In the genomic region with DNA sequence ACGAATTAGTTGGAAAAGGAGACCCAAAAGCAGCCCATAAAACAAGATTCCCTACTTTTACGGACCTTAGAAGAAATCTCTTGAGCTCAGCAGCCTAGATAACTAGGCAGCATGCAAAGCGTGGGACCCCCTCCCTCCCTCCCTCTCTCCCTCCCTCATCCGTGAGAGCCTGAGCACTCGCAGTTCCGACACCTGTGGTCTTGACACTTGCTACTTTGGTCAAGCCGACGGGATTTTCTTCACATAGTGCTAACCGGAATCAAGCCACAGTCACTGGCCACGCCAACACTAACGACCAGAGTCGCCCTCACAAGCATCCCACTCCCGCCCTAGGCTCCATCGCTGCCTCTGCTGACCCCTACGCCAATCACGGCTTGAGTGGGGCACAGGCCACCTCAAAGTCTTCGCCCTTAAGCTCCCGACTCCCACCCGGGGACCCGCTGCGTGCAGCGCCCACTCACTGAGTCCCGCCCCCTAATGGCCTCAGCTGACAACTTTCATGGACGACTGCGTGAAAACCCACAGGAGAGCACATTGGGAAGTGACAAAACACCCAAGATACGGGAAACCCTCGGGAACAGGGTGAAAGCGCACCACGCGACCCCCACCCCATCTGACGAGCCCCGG, we compare ENCODE assay signal across 7 mouse cellular contexts. TPM values are rescaled to one million over a fixed set of nuclear protein-coding genes. Genes with fewer than 3 reads are reported as not detected.
DNase-seq lines count a peak whose midpoint lies in the region; ATAC-seq and TF ChIP-seq lines count a peak whose summit lies in the region.

No protein-coding gene starts in this region.

- H3K4me2 ChIP-seq in embryonic facial prominence, embryonic 13.5 days, result peak overlapping the region; percentile 84
- H3K4me2 ChIP-seq in intestine, embryonic 14.5 days (ENCODE audit: low read length), result peak overlapping the region; percentile 48
- H3K4me2 ChIP-seq in midbrain, embryonic 16.5 days (ENCODE audit: low read length), result peak overlapping the region; percentile 76

- WGBS in thymus, adult 2 months, result 2% methylated on average over 32 of the region's 32 CpGs
- WGBS in embryonic facial prominence, embryonic 13.5 days, result under 1% methylated on average over 32 of the region's 32 CpGs
- WGBS in intestine, embryonic 14.5 days, result 1% methylated on average over 31 of the region's 32 CpGs
- WGBS in midbrain, embryonic 16.5 days, result 1% methylated on average over 32 of the region's 32 CpGs

- peak overlapping the region; percentile 12 for H3K27ac ChIP-seq in thymus, adult 2 months (ENCODE audit: control insufficient read depth, insufficient read depth, low read length)
- peak overlapping the region; percentile 83 for H3K27ac ChIP-seq in embryonic facial prominence, embryonic 13.5 days
- H3K27ac ChIP-seq in intestine, embryonic 14.5 days (ENCODE audit: low read depth), result peak overlapping the region; percentile 82
- H3K27ac ChIP-seq in midbrain, embryonic 16.5 days (ENCODE audit: low read length), result peak overlapping the region; percentile 86

- DNase-seq in thymus, adult 2 months, result no peak
- no peak for DNase-seq in thymus, postnatal 14 days
- no peak for DNase-seq in intestine, embryonic 14.5 days (ENCODE audit: low spot score)
- DNase-seq in left cerebral cortex, postnatal 36 days (ENCODE audit: low spot score in 2 of 2), result no peak
- DNase-seq in spleen, adult 18-20 months, result no peak

- no peak for TF ChIP-seq CTCF in thymus, adult 2 months (IDR thresholded peaks at IDR 0.05; ENCODE audit: borderline replicate concordance, control insufficient read depth, extremely low read depth, insufficient read depth, low read length, poor library complexity)

- H3K4me3 ChIP-seq in thymus, adult 2 months (ENCODE audit: control insufficient read depth, insufficient read depth, low read length), result peak overlapping the region; percentile 84
- H3K4me3 ChIP-seq in embryonic facial prominence, embryonic 13.5 days, result peak overlapping the region; percentile 84
- H3K4me3 ChIP-seq in intestine, embryonic 14.5 days (ENCODE audit: low read depth, low read length), result peak overlapping the region; percentile 83
- H3K4me3 ChIP-seq in midbrain, embryonic 16.5 days (ENCODE audit: low read depth, low read length), result peak overlapping the region; percentile 79

- no peaks in the 10 kb centered on the region for H3K9me3 ChIP-seq in embryonic facial prominence, embryonic 13.5 days
- H3K9me3 ChIP-seq in intestine, embryonic 14.5 days (ENCODE audit: control insufficient read depth, low read length), result no peaks in the 10 kb centered on the region
- H3K9me3 ChIP-seq in midbrain, embryonic 16.5 days (replicated peaks; ENCODE audit: control insufficient read depth, low read length, poor library complexity, severe bottlenecking), result no peaks in the 10 kb centered on the region

- peak overlapping the region; percentile 84 for H3K9ac ChIP-seq in embryonic facial prominence, embryonic 13.5 days
- peak overlapping the region; percentile 74 for H3K9ac ChIP-seq in intestine, embryonic 14.5 days (ENCODE audit: low read length)
- H3K9ac ChIP-seq in midbrain, embryonic 16.5 days (ENCODE audit: low read depth, low read length), result peak overlapping the region; percentile 82

- intact Hi-C loops in left cerebral cortex, postnatal 36 days (cut with DNase I), result loop anchor here (5.0 to 10.0 kb wide), 2 partner anchors 172 to 265 kb away; a partner anchor contains a TSS

- H3K4me1 ChIP-seq in thymus, adult 2 months (replicated peaks; ENCODE audit: control insufficient read depth, insufficient read depth, low read length), result 0 out of 2 replicates have a peak, but pooled peaks cover 2% of the 10 kb centered on the region
- H3K4me1 ChIP-seq in embryonic facial prominence, embryonic 13.5 days, result peaks cover 9% of the 10 kb centered on the region
- H3K4me1 ChIP-seq in intestine, embryonic 14.5 days (replicated peaks; ENCODE audit: control insufficient read depth, insufficient read depth, low read length), result peaks cover 11% of the 10 kb centered on the region
- H3K4me1 ChIP-seq in midbrain, embryonic 16.5 days (ENCODE audit: control insufficient read depth, insufficient read depth, low read length), result peaks cover 19% of the 10 kb centered on the region

- peaks cover 11% of the 10 kb centered on the region; the same call in 1 of the 2 replicates for H3K36me3 ChIP-seq in thymus, adult 2 months (ENCODE audit: control insufficient read depth, insufficient read depth, low read length)
- H3K36me3 ChIP-seq in embryonic facial prominence, embryonic 13.5 days, result peaks cover 21% of the 10 kb centered on the region
- peaks cover 27% of the 10 kb centered on the region for H3K36me3 ChIP-seq in intestine, embryonic 14.5 days (ENCODE audit: control insufficient read depth, insufficient read depth, low read length)
- H3K36me3 ChIP-seq in midbrain, embryonic 16.5 days (ENCODE audit: control insufficient read depth, insufficient read depth, low read length), result peaks cover 12% of the 10 kb centered on the region

- TF ChIP-seq POLR2A in thymus, adult 2 months (IDR thresholded peaks at IDR 0.05; ENCODE audit: control insufficient read depth, extremely low read depth, insufficient read depth, low read length, poor library complexity), result no peak

- ATAC-seq in embryonic facial prominence, embryonic 13.5 days (ENCODE audit: insufficient number of reproducible peaks, insufficient read depth, low FRiP score, low TSS enrichment, low read depth), result peak; percentile 68
- ATAC-seq in intestine, embryonic 14.5 days (replicated peaks; ENCODE audit: low FRiP score, low TSS enrichment, low read depth), result peak; percentile 74
- ATAC-seq in midbrain, embryonic 16.5 days, result peak; percentile 76; the same call in 1 of the 2 replicates

- H3K27me3 ChIP-seq in thymus, adult 2 months (ENCODE audit: control insufficient read depth, insufficient read depth, low read length), result no peaks in the 10 kb centered on the region
- H3K27me3 ChIP-seq in embryonic facial prominence, embryonic 13.5 days, result no peaks in the 10 kb centered on the region
- H3K27me3 ChIP-seq in intestine, embryonic 14.5 days (replicated peaks; ENCODE audit: control insufficient read depth, insufficient read depth, low read length), result no peaks in the 10 kb centered on the region
- H3K27me3 ChIP-seq in midbrain, embryonic 16.5 days (ENCODE audit: control insufficient read depth, insufficient read depth, low read depth, low read length), result no peaks in the 10 kb centered on the region

RNA-seq across cellular contexts. Expression of a gene that starts 0.6 kb away (rescaled TPM):
- 5.6 and 6.7 TPM in 2 replicates for polyA plus RNA-seq in thymus, adult 2 months (2012; rRNA removed)
- polyA plus RNA-seq in embryonic facial prominence, embryonic 13.5 days (2015; fragmentation: Nextera tagmentation; extraction: Ambion mirVana), result 12.8 and 14.1 TPM in 2 replicates
- 14.1 and 14.9 TPM in 2 replicates for polyA plus RNA-seq in intestine, embryonic 14.5 days (2014; fragmentation: Nextera tagmentation; extraction: Ambion mirVana)
- polyA plus RNA-seq in midbrain, embryonic 16.5 days (2015; fragmentation: Nextera tagmentation; extraction: Ambion mirVana), result 24.6 and 26.0 TPM in 2 replicates
- total RNA-seq in left cerebral cortex, postnatal 36 days (2021), result 10 to 100 TPM; 18.5 to 23.6 TPM

RNA-seq across cellular contexts. Expression of a gene that starts 38.6 kb away (rescaled TPM):
- 1.5 and 2.0 TPM in 2 replicates for polyA plus RNA-seq in thymus, adult 2 months (2012; rRNA removed)
- 0.14 and 0.28 TPM in 2 replicates for polyA plus RNA-seq in embryonic facial prominence, embryonic 13.5 days (2015; fragmentation: Nextera tagmentation; extraction: Ambion mirVana)
- polyA plus RNA-seq in intestine, embryonic 14.5 days (2014; fragmentation: Nextera tagmentation; extraction: Ambion mirVana), result 0.30 and 0.66 TPM in 2 replicates
- 0.18 and 0.22 TPM in 2 replicates for polyA plus RNA-seq in midbrain, embryonic 16.5 days (2015; fragmentation: Nextera tagmentation; extraction: Ambion mirVana)
- under 1 TPM; 0.36 to 0.72 TPM for total RNA-seq in left cerebral cortex, postnatal 36 days (2021)

Comparison
In these comparisons a context has a peak if more than half of its experiments do, and no peak if none do; other contexts are left out.
1. H3K27ac ChIP-seq: peak in every context shown above with its lines; median percentile 86 in midbrain, embryonic 16.5 days; 83 in embryonic facial prominence, embryonic 13.5 days; 82 in intestine, embryonic 14.5 days; 12 in thymus, adult 2 months.